Comparison of ENCODE assay signal across 8 mouse cellular contexts in genomic region chr17:25868601-25869191, GRCm38 (mm10). TPM values are rescaled to one million over a fixed set of nuclear protein-coding genes. Genes with fewer than 3 reads are reported as not detected.
DNase-seq lines count a peak whose midpoint lies in the region; ATAC-seq and TF ChIP-seq lines count a peak whose summit lies in the region.

Mcrip2 (minus strand) TSS chr17:25868764.

- 4% methylated on average over 24 of the region's 24 CpGs for WGBS in lung, postnatal 0 days

- peak within 1 kb of the TSS; percentile 47 for H3K27ac ChIP-seq in MEL (ENCODE audit: control insufficient read depth, low read depth, low read length)
- H3K27ac ChIP-seq in lung, postnatal 0 days (ENCODE audit: low read length): peak within 1 kb of the TSS; percentile 77

- TF ChIP-seq RAD21 in MEL (IDR thresholded peaks at IDR 0.05; ENCODE audit: low read depth, low read length): no peak

- peak; percentile 91 for DNase-seq in MEL (ENCODE audit: low read depth, low spot score)
- DNase-seq in cerebellum, adult 11-12 months: peak; percentile 84
- peak; percentile 72 to 82 for DNase-seq in layer of hippocampus, postnatal 10 days (ENCODE audit: low spot score in 2 of 2)
- peak; percentile 93 for DNase-seq in lung, postnatal 0 days (ENCODE audit: low spot score)
- peak; percentile 87 for DNase-seq in retina, postnatal 1 day
- peak; percentile 64 for DNase-seq in urinary bladder, adult 2 months (ENCODE audit: low spot score)

- peak within 1 kb of the TSS; percentile 76 to 79 for H3K4me3 ChIP-seq in MEL (ENCODE audit: control insufficient read depth in 1 of 2, insufficient read depth in 1 of 2, low read depth in 2 of 2, low read length in 2 of 2)
- H3K4me3 ChIP-seq in lung, postnatal 0 days (ENCODE audit: low read depth, low read length): peak within 1 kb of the TSS; percentile 77

- H3K4me2 ChIP-seq in lung, postnatal 0 days (replicated peaks; ENCODE audit: low read depth, low read length): peak within 1 kb of the TSS; percentile 98

- H3K9me3 ChIP-seq in MEL (replicated peaks; ENCODE audit: insufficient read depth, low read length): no peaks in the 10 kb centered on the region
- no peaks in the 10 kb centered on the region for H3K9me3 ChIP-seq in lung, postnatal 0 days (ENCODE audit: low read length)

- TF ChIP-seq EP300 in MEL (IDR thresholded peaks at IDR 0.05; ENCODE audit: low read depth in 1 of 2, low read length in 2 of 2): no peak
- TF ChIP-seq EP300 in lung, postnatal 0 days (IDR thresholded peaks at IDR 0.05): no peak

- ATAC-seq in frontal cortex, adult (ENCODE audit: low TSS enrichment): peak; percentile 86
- ATAC-seq in hematopoietic stem cell, adult 5-6 weeks (replicated peaks in 1 of 2; ENCODE audit: insufficient read depth in 1 of 2, low FRiP score in 2 of 2, low TSS enrichment in 1 of 2, low read depth in 1 of 2, poor library complexity in 2 of 2, severe bottlenecking in 2 of 2): peak; percentile 70 to 83
- ATAC-seq in lung, postnatal 0 days: peak; percentile 92

- peak within 1 kb of the TSS; percentile 80 for H3K9ac ChIP-seq in MEL (ENCODE audit: control insufficient read depth, low read depth, low read length, poor library complexity, severe bottlenecking)
- peak within 1 kb of the TSS; percentile 62 for H3K9ac ChIP-seq in lung, postnatal 0 days (replicated peaks; ENCODE audit: low read depth)

- H3K27me3 ChIP-seq in MEL (ENCODE audit: control insufficient read depth in 1 of 2, insufficient read depth in 2 of 2, low read length in 2 of 2): no peaks in the 10 kb centered on the region
- H3K27me3 ChIP-seq in lung, postnatal 0 days (replicated peaks; ENCODE audit: insufficient read depth, low read length): no peaks in the 10 kb centered on the region

- TF ChIP-seq CTCF in MEL (IDR thresholded peaks at IDR 0.05 in 2 of 3, conservative IDR thresholded peaks at IDR 0.05 in 1 of 3; ENCODE audit: control insufficient read depth in 1 of 3, insufficient read depth in 1 of 3, low read depth in 2 of 3, low read length in 3 of 3, poor library complexity in 1 of 3, severe bottlenecking in 1 of 3): no peak
- TF ChIP-seq CTCF in lung, postnatal 0 days (IDR thresholded peaks at IDR 0.05): peak; percentile 34

- TF ChIP-seq POLR2A in MEL (IDR thresholded peaks at IDR 0.05; ENCODE audit: control insufficient read depth in 1 of 2, insufficient read depth in 1 of 2, low read depth in 1 of 2, low read length in 2 of 2, poor library complexity in 1 of 2): peak; percentile 51 to 76; a peak in 1 of 4 replicates

- peaks cover 0 to 3% of the 10 kb centered on the region in 2 experiments; a peak in 1 of 4 replicates for H3K36me3 ChIP-seq in MEL (ENCODE audit: control insufficient read depth in 1 of 2, insufficient read depth in 2 of 2, low read length in 2 of 2)
- H3K36me3 ChIP-seq in lung, postnatal 0 days (ENCODE audit: insufficient read depth, low read length): no peaks in the 10 kb centered on the region

- peaks cover 25% of the 10 kb centered on the region for H3K79me2 ChIP-seq in MEL (ENCODE audit: control insufficient read depth, insufficient read depth, low read length, poor library complexity)

- 0 out of 4 replicates have a peak, but pooled peaks cover 0 to 5% of the 10 kb centered on the region in 2 experiments for H3K4me1 ChIP-seq in MEL (ENCODE audit: control insufficient read depth in 1 of 2, insufficient read depth in 2 of 2, low read length in 2 of 2)
- H3K4me1 ChIP-seq in lung, postnatal 0 days (ENCODE audit: insufficient read depth, low read depth, low read length): no peaks in the 10 kb centered on the region

TF ChIP-seq in MEL, 35 proteins besides CTCF, POLR2A, EP300 and RAD21:
- TF ChIP-seq SIN3A (IDR thresholded peaks at IDR 0.05; ENCODE audit: low read length) (peak; percentile 98), TCF12 (IDR thresholded peaks at IDR 0.05; ENCODE audit: low read depth, low read length) (peak; percentile 29; the same call in 1 of the 2 replicates), TAL1 (IDR thresholded peaks at IDR 0.05; ENCODE audit: low read length) (no peak), NRF1 (IDR thresholded peaks at IDR 0.05; ENCODE audit: insufficient read depth, low read depth, low read length, poor library complexity, severe bottlenecking) (peak; percentile 39; the same call in 1 of the 2 replicates), ETS1 (IDR thresholded peaks at IDR 0.05; ENCODE audit: low read depth, low read length) (no peak), NELFE (IDR thresholded peaks at IDR 0.05; ENCODE audit: low read depth, low read length) (peak; percentile 52), USF2 (IDR thresholded peaks at IDR 0.05; ENCODE audit: borderline replicate concordance in 1 of 2, insufficient read depth in 1 of 2, low read depth in 1 of 2, low read length in 2 of 2) (no peak), UBTF (IDR thresholded peaks at IDR 0.05; ENCODE audit: borderline replicate concordance, insufficient read depth, low read depth, low read length) (no peak), POLR2AphosphoS5 (IDR thresholded peaks at IDR 0.05; ENCODE audit: borderline replicate concordance, low read depth, low read length) (no peak), TBP (IDR thresholded peaks at IDR 0.05; ENCODE audit: low read depth, low read length) (peak; percentile 78), HCFC1 (IDR thresholded peaks at IDR 0.05; ENCODE audit: low read depth, low read length) (peak; percentile 76), MAZ (IDR thresholded peaks at IDR 0.05; ENCODE audit: low read depth, low read length) (peak; percentile 83; the same call in 1 of the 2 replicates), JUND (IDR thresholded peaks at IDR 0.05; ENCODE audit: low read depth, low read length) (no peak)

RNA-seq across cellular contexts. Expression of gene Mcrip2, which starts in this region (rescaled TPM):
- 73.9 and 88.9 TPM in 2 replicates for total RNA-seq in MEL (2012; rRNA removed)
- 100 to 1,000 TPM; 107 to 281 TPM for polyA plus RNA-seq in MEL (2012; ENCODE audit: insufficient read depth in 1 of 2, insufficient read length in 2 of 2, low read depth in 1 of 2, low replicate concordance in 2 of 2, missing spikeins in 1 of 2)
- total RNA-seq in hematopoietic stem cell, adult 5-6 weeks (2017): 7.3 and 13.5 TPM in 2 replicates
- 10 to 100 TPM; 30.6 to 32.6 TPM for total RNA-seq in layer of hippocampus, postnatal 10 days (2021)
- polyA plus RNA-seq in lung, postnatal 0 days (2015; fragmentation: Nextera tagmentation; extraction: Ambion mirVana): 16.5 and 19.5 TPM in 2 replicates
- polyA plus RNA-seq in urinary bladder, adult 2 months (2012; rRNA removed): 11.0 and 13.6 TPM in 2 replicates

Comparison
In these comparisons a context has a peak if more than half of its experiments do, and no peak if none do; other contexts are left out.
1. Peak in every context shown above with its lines: DNase-seq, ATAC-seq, H3K4me3 ChIP-seq and H3K27ac ChIP-seq.